Mouse (Mus musculus) small intestine, adult 2 months (tissue): ENCODE measurements at regions not wholly inside any gene's neighbourhood (a gene's known extent, or its start where the extent isn't known, plus 50 kb on each side); places are given as distances from the start of the nearest gene placed in this dataset.

ENCODE experiments used
- CTCF ChIP-seq: fragments of 200-500 bp; IDR thresholded peaks from 2 replicates; pipeline ENCODE4 v1.5.1; 2012; ENCODE audit warnings: low read depth, mild to moderate bottlenecking, control low read depth, inconsistent platforms, low read length, moderate library complexity, mixed read lengths; ENCODE audit not compliant: insufficient replicate concordance, insufficient read length; ENCODE audit errors: extremely low read depth
- POLR2A ChIP-seq: fragments of 200-500 bp; IDR thresholded peaks from 2 replicates; pipeline ENCODE4 v1.6.1; 2012; ENCODE audit warnings: low read depth, mild to moderate bottlenecking, control low read depth, inconsistent platforms, low read length, moderate library complexity

- TF ChIP-seq CTCF (no peak), POLR2A (no peak)
Observed at GRCm38 (mm10) chr8:7850573-7850972, 810.5 kb downstream of the Efnb2 start.
